Mouse (Mus musculus): ENCODE data around the gene Nicn1.

Nicn1 gene

GRCm38 (mm10) chr9:108338886-108339781 lies 48.9 kb downstream of the Nicn1 start, which contains the start of gene Gpx1:
Gpx1 (plus strand) TSS chr9:108338903.
- DNase-seq: peak; percentile 98

- peak; percentile 36 for DNase-seq
Measured at GRCm38 (mm10) chr9:108339886-108340257, 49.6 kb downstream of the Nicn1 start.

GRCm38 (mm10) chr9:108340258-108341138 lies 50.3 kb downstream of the Nicn1 start:
- peak; percentile 46 to 48 for DNase-seq

GRCm38 (mm10) chr9:108341139-108341475 lies 50.9 kb downstream of the Nicn1 start:
- no peak for DNase-seq

GRCm38 (mm10) chr9:108341801-108342200 lies 51.6 kb downstream of the Nicn1 start:
- peak; percentile 12 to 23 for DNase-seq

- peak; percentile 20 to 45 for DNase-seq
Measured at GRCm38 (mm10) chr9:108342301-108342831, 52.1 kb downstream of the Nicn1 start.

- no peak for DNase-seq
Measured at GRCm38 (mm10) chr9:108343331-108343730, 53.1 kb downstream of the Nicn1 start.

GRCm38 (mm10) chr9:108343835-108344234 lies 53.6 kb downstream of the Nicn1 start:
- DNase-seq: no peak

GRCm38 (mm10) chr9:108344471-108344870 lies 54.2 kb downstream of the Nicn1 start:
- no peak for DNase-seq

Measured in lung, adult 18-20 months (tissue).